Mouse (Mus musculus): ENCODE measurements around the gene Myof.

DNA sequence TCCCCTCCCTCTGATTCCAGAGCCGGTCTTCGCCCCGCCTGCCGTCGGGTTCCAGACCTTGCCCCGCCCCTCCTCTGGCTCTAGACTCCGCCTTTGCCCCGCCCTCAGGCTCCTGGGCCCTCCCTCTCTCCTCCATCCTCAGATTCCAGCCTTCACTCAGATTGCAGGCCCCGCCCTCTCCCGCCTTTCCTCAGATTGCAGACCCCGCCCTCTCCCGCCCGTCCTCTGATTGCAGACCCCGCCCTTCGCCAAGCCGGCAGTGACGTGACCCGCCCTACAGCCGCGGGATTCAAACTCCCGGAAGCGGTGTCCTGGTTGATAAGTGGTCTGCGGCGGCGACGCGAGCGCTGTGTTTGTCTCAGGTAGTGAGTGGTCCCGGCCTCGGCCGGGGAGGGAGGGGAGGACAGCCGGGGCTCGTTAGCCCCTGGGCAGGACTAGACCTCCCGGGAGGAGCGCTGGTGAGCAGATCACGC lies 11.4 kb upstream of the Myof start, which contains the start of gene Cep55:
- no peak for TF ChIP-seq CTCF (IDR thresholded peaks at IDR 0.05; ENCODE audit: insufficient read depth, low read depth, low read length)
- TF ChIP-seq POLR2A (IDR thresholded peaks at IDR 0.05; ENCODE audit: insufficient read depth, low read depth, low read length), result no peak
